Mouse (Mus musculus): Measurements from ENCODE around the gene Nckap5l.

DNA sequence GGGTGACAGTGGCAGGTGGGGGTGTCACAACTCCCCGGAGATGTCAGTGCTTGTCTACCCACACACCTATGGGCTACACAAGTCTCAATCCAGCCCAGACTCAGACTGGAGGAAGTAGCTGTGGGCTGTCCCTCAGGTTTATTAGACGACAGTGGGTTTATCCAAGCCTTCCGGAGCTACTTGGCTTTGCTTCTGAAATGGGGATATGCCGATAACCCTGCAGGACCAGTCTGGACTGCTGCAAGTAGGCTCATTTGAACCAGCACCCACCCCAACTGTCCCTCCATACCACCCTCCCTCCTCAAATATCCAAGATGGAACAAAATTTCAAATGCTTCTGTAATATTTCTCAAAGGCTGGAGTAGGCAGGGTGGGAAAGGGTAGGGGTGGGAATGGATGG is 40.8 kb upstream of the Nckap5l start:
- TF ChIP-seq CTCF (IDR thresholded peaks at IDR 0.05; ENCODE audit: low read depth) (no peak), EP300 (IDR thresholded peaks at IDR 0.05; ENCODE audit: low read depth) (no peak)
